Mouse (Mus musculus) neutrophil, adult 5-6 weeks (primary cell): ENCODE results near the gene Ss18l2. TPM values are rescaled to one million over a fixed set of nuclear protein-coding genes. Genes with fewer than 3 reads are reported as not detected.

Source experiments
- ATAC-seq: fragments of 151-379, 151-347 bp; 2 replicates; pipeline ENCODE4 v1.8.0; 2017; ENCODE audit warnings: mild to moderate bottlenecking, moderate TSS enrichment; ENCODE audit not compliant: insufficient number of reproducible peaks, poor library complexity, low FRiP score, severe bottlenecking; ENCODE audit errors: extremely low read depth
- total RNA-seq: library from RNA; stranded (forward); fragments of 200-1000 nt; gene quantifications from 2 replicates; pipeline ENCODE4 v1.2.3, GENCODE M21; 2017

Ss18l2 gene
- total RNA-seq, 1 experiment from 2014 or later: 14.9 TPM

DNA sequence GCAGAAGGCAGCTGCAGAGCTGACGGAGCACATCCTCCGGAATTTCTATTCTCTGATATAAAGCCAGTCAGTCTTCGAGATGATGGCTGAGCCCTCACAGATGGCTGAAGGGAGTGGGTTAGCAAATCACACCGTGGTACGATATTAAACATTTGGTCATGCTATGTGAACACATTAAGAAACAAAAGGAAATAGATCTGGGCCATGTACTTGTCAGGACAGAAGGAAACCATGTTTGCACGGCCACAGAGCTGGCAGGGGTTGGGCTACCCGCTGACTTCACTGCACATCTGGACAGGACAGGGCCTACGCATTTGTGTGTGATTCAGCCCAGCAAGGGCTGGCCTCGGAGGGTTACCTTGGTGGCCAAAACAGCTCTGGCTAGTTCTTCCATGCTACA lies 13.5 kb upstream of the Ss18l2 start:
- no peak for ATAC-seq

DNA sequence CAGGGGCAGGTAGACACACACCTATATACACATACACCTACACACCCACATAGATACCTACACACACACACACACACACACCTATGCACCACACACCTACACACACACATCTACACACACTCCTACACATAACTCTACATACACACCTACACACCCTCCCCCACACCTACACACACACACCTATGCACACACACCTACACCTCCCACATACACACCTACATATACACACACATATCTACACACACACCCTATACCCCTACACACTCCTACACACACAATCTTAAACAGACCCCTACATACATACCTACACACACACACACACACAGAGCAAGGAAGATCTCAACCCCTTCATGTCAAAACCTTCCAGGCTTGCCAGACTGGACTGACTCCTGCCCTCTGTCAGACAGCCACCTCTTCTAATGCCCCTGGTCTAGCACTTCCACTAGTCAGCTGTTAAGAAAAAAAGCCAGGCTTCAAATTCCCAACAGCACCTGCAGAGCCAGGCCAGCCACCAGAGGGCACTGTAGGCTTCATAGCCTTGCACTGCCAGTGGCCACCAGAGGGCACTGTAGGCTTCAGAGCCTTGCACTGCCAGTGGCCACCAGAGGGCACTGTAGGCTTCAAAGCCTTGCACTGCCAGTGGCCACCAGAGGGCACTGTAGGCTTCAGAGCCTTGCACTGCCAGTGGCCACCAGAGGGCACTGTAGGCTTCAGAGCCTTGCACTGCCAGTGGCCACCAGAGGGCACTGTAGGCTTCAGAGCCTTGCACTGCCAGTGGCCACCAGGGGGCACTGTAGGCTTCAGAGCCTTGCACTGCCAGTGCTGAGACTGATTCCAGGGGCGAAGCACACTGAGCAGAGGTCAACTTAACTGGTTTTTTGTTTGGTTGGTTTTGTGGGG lies 12.7 kb upstream of the Ss18l2 start:
- peak; percentile 58 for ATAC-seq

DNA sequence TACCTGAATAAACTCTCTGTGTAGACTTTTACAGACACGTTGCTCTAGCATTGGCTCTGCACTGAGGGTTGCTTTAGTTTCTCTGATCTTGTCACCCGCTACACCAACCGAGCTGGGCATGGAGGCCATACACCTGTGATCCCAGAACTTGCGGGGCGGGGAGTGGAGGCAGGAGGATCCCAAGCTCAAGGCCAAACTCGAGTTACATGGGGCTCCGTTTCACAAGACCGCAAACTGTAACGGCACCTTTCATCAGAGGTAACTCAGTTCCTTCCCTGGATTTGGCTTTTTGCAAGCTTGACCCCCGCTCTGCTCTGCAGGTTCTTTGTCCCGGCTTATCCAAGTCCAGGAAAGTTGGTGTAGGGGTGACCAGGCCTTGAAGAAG lies 5.9 kb upstream of the Ss18l2 start:
- no peak for ATAC-seq

DNA sequence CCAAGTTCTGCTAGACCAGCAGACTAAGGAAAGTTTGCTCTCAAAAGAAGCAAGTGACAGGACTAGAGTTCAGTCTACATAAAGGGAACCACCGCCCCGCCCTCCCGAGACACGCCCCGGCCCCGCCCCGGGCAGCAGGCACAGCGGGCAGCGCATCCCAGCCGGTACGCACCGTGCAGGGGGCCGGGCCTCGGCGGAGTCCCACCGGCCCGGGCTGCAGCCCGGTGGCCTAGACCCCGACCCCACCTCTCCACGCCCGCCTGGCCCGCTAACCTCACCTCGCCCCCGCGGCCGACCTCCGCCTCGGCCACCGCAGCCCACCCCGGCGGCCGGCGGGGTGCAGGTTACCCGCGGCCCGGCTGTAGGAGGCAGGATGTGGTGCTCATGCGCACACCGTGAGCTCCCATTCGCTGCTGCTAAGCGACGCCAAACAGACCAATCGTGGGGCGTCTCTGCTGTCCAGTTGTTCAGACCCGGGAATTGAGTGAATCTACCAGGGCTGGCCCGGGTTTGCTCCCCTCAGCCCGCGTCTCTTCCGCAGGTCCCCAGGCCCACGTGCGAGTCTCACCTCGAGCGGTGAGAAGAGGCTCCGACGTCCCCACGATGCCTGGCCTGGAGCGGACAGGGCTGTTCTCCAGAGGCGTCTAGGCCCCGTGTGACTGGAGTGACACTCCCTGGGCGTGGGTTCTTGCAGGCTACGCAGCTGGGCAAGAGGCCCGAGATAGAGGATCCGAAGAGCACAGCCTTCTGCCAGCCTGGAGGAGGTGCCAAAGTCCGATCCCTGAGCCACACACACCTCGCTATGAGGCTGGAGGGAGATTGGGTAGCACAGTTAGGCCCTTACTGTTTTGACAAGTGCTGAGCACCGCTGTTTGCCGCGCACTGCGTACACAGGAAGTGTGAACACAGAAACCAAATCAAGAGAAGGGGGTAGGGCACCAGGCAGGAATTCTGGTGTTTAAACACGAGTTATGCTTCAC lies 5.2 kb upstream of the Ss18l2 start, which contains the start of gene Sec22c:
TSS of gene Sec22c (minus strand) at position 845 of the 980 bp plus-strand sequence.
- ATAC-seq: peak; percentile 82

DNA sequence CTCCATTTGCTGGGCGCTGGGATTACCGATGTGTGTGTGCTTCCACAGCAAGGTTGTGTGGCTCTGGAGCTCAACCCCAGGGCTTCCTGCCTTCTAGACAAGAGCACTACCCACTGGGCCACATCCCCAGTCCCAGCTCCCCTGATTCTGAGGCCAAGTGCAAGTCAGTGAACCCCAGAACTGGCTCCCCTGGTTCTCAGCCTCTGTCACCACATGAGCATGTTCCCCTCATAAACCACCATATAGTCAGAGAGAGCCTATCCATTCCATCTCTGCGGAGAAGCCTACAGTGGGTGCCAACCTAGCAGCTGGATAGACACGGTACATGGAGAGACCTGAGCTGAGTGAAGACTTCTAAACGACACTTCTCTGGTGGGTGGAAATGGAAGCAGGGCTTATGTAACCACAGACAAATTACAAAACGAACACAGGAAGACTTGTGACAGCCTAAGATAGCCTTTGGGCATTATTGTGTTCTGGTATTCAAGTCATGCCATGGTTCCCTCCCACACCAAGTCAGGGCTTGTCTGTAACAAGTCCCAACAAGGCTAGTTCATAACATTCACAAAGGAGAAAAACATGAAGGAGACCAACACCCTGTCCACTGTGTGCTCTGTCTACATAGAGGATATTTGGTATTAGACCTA lies 4.0 kb upstream of the Ss18l2 start:
- ATAC-seq: no peak

DNA sequence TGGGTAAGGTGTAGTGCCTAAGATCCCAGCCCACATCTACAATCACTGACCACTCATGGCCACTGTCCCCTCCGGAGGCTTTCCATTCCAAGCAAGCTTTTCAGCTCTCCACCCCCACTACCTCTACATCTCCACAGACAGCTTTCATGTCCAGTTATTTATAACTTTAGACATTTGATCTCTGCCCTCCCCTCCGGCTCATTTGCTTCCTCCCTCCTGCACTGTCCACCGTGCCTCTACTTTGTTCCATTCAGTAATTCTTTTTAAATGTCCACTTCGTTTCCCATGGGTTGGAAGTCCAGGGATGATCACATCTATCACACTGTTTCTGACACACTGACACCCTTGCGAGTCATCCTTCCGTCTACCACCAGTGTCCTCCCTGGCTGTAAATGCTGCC lies 2.3 kb upstream of the Ss18l2 start:
- no peak for ATAC-seq

DNA sequence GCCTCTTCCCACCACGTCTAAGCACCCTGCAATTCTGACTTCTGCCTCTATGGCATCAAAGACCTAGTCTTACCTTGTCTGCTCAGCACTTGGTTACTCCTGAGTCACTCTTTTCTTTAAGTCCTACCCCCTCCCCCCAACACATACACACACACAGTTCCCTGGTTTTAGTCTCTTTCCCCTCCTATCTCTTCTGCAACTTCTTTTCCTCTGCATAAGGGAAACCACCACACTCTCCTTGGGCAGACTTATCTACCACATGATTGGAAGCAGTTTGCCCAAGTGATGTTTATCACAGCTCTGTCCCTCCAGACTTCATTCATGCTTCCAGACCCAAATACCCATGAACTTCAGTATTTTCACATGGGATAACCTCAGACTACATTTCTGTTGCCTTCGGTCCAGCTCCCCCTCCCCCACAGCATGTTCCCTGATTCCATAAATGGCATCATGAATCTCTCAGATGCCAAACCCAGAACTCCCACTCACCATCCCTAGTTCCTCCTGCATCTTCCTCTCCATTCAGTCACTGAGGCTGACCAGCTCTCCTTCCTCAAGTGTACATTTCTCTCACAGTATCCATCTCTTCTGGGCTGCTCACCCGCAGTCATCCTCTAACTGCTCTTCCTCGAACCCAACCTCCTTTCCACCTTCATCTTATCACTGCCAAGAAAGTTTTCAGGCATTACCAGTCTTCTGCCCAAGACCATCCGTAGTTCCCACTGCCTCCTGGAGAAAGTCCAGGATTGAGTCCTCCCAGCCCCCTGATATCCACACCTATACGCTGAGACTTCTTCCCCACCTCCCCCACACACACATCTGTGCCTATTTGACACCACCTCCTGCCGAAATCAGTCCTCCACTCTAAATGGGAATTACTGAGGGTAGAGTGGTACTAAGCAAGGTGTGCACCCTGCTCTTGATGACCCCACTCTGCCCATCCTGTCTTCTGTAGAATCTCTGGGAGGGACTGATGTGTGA lies 1.3 kb upstream of the Ss18l2 start:
- ATAC-seq: no peak

DNA sequence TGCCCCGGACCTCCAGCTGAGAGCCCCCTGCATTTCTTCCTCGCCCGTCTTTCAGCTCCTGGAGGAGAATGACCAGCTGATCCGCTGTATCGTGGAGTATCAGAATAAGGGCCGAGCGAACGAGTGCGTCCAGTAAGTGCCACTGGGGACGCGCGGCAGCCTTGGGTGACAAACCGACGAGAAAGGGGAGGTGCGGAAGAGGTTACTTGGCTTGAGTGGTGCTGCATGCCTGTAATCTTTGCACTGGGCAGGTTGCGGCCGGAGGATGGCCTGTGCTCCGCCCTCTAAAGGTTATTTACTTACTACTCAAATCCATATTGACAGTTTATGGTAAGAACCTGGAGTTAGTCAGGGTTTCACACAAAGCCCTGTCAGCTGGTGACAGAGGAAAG lies 451 bp downstream of the Ss18l2 start:
- no peak for ATAC-seq

DNA sequence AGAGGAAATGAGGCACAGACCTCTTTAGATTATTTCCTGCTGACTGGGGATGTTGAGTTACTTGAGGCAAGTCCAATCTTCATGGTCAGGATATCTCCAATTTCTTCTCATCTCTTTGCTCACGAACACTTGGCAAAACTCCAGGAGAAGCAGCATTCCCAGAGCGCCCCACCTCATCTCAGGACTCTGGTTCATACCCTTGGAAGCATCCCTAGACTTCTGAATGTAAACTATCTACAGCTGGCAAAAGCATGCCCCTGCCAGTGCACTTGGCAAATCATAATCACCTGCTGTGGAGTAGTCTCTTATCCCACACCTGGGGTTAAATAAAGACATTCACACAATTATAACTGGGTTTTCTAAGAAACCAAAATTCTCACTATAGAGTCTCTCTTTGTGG lies 6.9 kb downstream of the Ss18l2 start:
- ATAC-seq: no peak

DNA sequence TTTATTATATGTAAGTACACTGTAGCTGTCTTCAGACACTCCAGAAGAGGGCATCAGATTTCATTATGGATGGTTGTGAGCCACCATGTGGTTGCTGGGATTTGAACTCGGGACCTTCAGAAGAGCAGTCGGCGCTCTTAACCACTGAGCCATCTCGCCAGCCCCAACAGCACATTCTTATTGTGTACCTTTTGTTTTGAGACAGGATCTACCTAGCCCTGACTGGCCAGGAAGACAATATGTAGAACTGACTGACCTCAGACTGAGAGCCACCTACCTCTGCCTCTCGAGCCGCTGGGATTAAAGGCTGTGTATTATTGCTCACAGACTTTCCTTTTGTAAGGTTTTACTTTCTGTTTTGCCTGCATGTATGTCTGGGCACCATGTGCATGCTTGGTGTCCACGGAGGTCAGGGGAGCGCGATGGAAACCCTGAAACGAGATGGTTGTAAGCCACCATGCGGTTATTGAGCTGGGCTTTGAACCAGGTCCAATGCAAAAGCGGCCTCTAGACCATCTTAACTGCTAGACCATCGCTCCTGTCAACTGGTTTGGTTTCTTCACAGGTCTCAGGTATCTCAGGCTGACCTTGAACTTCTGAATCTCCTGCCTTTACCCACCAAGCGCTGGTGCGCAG lies 8.1 kb downstream of the Ss18l2 start:
- ATAC-seq: no peak

DNA sequence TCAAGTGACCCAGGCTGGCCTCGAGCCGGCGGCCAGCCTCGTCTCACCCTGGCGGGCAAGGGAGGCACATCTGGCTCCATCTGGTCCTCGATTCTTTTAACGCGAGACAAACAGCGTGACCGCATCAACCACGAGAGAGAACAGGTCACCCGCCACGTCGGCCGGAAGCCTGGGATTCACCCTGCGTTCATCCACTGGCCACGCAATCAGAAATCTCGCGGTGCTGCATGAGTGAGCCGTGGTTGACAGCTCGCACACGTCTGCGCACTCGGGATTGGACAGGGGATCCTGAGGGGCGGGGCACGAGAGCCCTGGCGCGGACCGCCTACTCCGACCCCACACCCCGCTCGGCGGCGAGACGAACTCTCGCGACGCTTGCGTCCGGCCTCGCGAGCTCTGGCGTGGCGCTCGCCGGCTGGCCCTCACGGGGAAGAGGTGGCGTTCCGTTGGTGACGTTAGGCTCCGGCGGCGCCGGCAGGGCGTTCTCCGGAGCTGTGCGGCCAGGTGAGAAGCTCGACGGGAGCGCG lies 8.7 kb downstream of the Ss18l2 start, which contains the start of gene Nktr:
TSS of gene Nktr (plus strand) at position 378 of the 527 bp plus-strand sequence.
- ATAC-seq: peak; percentile 96

DNA sequence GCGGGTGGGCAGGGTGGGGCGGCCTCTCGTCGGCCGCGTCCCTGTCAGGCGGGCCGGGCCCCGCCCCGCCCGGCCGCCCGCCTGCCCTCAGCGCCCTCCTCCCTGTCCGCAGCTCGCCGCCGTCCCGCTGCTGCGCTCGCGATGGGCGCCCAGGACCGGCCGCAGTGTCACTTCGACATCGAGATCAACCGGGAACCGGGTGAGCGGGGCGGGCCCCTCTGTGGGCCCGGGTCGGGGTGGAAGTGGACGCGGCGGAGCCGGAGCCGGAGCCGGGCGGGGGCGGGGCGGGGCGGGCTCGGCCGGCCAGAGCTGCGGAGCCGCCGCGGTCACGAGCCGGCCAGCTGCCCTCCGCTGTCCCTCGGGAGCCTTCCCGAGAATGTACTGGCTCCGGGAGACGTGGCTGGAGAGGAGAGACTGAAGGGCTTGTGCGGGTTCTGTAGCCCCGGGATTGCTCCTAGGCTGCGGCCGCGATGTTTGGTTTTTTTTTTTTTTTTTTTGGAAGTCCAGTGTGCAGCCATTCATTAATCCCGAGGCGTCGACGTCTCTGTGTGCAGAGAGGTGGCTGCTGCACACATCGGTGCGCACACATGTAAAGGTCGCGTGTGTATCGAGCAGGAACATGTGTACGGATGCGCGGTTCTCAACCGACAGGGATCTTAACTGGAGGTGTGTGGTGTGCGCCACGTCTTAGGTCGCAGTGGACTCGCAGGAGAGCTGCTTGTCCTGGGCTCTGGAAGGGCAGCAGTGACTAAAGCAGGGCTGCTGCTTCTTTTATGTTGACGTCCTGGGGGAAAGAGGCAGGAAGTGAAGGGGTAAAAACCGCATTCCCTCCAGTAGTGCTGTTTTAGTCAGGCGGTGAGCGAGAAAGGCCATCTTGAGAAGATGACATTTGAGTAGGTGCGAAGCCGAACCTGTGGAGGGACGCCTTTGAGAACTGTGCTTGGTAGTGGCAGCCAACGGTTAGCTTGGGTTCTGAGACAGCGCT lies 9.5 kb downstream of the Ss18l2 start:
- ATAC-seq: peak; percentile 26; the same call in 1 of the 2 replicates

DNA sequence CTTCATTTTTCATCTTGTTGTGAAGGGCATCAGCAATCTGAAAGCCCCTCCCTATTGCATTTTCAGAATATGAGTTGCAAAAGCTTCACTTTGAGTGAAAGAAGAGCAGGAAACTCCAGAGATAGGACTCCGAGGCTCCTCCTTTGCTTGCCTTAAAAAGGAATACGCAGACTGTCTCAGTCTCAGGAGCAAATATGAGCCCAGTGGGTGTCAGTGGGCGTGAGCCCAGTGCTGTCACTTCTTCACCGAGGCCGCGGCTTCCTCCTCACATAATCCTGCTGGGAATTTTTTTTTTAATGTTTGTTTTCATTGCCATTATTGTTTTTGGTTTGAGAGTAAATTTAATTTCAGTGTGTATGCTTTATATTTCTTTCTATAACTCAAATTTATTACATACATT lies 30.4 kb downstream of the Ss18l2 start:
- ATAC-seq: no peak

DNA sequence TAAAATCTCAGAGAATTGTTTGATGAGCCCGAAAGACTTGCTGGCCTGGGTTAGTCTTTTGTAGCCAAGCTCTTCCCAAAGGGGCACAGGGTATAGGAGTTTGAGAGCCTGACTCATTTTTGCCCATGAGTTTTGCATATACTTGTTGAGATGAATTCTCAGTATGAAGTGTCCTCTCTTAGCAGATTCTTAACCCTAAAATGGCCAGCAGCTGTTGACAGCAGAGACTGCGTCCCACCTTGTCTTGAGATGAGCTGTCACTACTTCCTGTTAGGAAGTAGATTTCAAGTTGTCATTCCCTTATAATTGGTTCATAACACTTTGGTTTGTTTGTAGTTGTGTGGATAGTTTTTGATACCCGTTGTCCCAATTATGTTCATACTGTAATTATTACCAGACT lies 31.0 kb downstream of the Ss18l2 start:
- no peak for ATAC-seq

DNA sequence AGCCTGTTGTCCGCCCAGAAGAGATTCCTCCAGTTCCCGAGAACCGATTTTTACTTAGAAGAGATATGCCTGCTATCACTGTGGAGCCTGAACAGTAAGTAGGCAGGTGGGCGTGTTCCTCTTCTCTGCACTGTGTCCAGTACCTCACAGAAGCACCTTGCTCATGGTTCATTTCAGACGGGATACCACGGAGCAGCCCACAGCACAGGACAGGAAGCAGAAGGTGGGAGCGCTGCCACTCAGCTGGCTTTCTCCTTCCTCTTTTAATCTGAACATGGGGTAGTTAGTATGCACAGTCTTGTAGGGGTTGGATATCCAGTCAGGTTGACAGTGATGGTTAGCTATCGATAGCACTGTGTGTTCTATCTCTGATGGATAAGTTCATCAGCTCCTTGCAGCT lies 33.9 kb downstream of the Ss18l2 start:
- ATAC-seq: no peak

DNA sequence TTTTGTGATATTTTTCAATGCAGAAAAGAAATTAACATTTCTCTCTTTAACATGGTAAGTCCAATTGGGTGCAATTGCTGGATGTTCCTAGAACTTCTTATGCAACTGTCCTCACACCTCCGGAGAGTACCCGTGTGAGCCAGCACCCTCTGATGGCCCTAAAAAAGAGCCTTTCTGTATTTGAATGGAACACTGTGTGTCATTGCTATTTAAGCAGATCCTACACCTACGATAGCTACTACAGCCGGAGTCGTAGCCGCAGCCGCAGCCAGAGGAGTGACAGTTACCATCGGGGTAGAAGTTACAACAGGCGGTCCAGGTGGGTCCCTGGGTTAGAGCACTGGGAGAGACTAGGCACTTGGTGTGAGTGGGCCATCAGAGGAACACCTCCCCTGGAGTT lies 42.6 kb downstream of the Ss18l2 start:
- ATAC-seq: no peak
